Mouse (Mus musculus) G1E (cell line): ENCODE measurements around the gene Radil. TPM values are rescaled to one million over a fixed set of nuclear protein-coding genes. Genes with fewer than 3 reads are reported as not detected.

Source experiments
- ATAC-seq: 2 replicates; pipeline ENCODE4 v1.8.0; 2016; ENCODE audit warnings: mild to moderate bottlenecking; ENCODE audit not compliant: insufficient number of reproducible peaks, poor library complexity, low FRiP score, severe bottlenecking; ENCODE audit errors: extremely low read depth
- DNase-seq: peaks from one replicate; pipeline ENCODE4 v3.0.0; 2012; ENCODE audit warnings: low spot score
- H3K27me3 ChIP-seq: 2 replicates; pipeline ENCODE4 v1.6.1; 2012; ENCODE audit warnings: mild to moderate bottlenecking, low read length, inconsistent platforms; ENCODE audit not compliant: insufficient read depth
- H3K36me3 ChIP-seq: replicated peaks from 2 replicates; pipeline ENCODE3; 2012; ENCODE audit warnings: mild to moderate bottlenecking, inconsistent platforms
- H3K4me1 ChIP-seq: 2 replicates; pipeline ENCODE4 v1.6.1; 2012; ENCODE audit warnings: low read depth, low read length, inconsistent platforms, mixed read lengths; ENCODE audit not compliant: insufficient read depth
- H3K4me3 ChIP-seq: 2 replicates; pipeline ENCODE4 v1.5.1; 2012; ENCODE audit warnings: low read depth, mild to moderate bottlenecking, inconsistent platforms, low read length, moderate library complexity, mixed read lengths
- H3K9me3 ChIP-seq: replicated peaks from 2 replicates; pipeline ENCODE4 v1.6.1; 2012; ENCODE audit warnings: inconsistent platforms
- CTCF ChIP-seq: IDR thresholded peaks from 2 replicates; pipeline ENCODE4 v1.5.1; 2012; ENCODE audit warnings: low read depth, low read length, inconsistent platforms, mixed read lengths
- GATA1 ChIP-seq: IDR thresholded peaks from 2 replicates; pipeline ENCODE4 v1.6.1; 2012; ENCODE audit warnings: borderline replicate concordance, low read length, inconsistent platforms, mixed read lengths
- GATA2 ChIP-seq: IDR thresholded peaks from 2 replicates; pipeline ENCODE4 v1.6.1; 2012; ENCODE audit warnings: low read depth, low read length, inconsistent platforms, borderline replicate concordance
- POLR2AphosphoS5 ChIP-seq: IDR thresholded peaks from 2 replicates; pipeline ENCODE4 v1.6.1; 2012; ENCODE audit warnings: low read depth, low read length, inconsistent platforms; ENCODE audit not compliant: insufficient replicate concordance
- TAL1 ChIP-seq: conservative IDR thresholded peaks from 2 replicates; pipeline ENCODE4 v1.6.1; 2012; ENCODE audit warnings: low read depth, low read length, inconsistent platforms, mixed read lengths
- polyA plus RNA-seq: library from polyadenylated mRNA; stranded (reverse); fragments of >175 nt; gene quantifications from 2 replicates; pipeline ENCODE4 v1.2.3, GENCODE M21; 2012
- total RNA-seq, 2 experiments: library from RNA; stranded (forward) in 1 of 2; stranded (reverse) in 1 of 2; fragments of 200-1000 nt in 1 of 2; fragments of >200 nt in 1 of 2; fragmentation: Nextera tagmentation in 1 of 2; gene quantifications; 2 replicates each; pipeline ENCODE4 v1.2.3; 2014 to 2017

The Radil gene
- total and polyA plus RNA-seq, 3 experiments, result 0.38 TPM; not detected in 2

DNA sequence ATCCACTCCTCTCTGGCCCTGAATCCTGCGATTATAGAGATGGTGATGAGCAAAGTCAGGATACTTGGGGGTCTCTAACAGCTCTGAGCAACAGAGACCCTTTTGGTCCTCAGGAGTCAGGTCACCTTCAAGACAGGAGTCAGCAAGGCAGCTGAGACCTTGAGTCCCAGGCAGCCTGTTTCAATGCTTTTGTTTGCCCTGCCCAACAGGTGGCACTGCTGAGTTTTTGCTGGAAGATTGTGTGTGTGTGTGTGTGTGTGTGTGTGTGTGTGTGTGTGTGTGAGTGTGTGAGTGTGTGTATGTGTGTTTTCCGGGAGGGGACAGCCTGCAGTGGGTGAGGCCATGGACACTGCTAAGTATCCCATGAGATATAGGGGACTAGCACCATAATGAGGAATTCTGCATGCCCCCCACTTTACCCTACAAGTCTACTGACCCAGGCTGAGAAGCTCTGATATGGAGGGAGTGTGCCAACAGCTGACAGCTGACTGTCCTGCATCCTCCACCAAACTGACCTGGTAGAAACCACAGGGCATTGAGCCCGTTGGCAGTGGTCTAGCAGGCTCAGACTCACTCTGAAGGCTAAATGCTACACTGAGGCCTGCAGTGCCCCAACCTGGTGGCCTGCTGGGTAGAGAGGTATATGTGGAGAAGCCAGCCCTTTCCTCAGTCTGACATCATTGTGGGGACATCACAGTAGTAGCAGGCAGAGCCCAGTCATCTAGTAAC is 45.0 kb downstream of the Radil start:
- H3K4me3 ChIP-seq, result no peak overlapping the region
- no peak for TF ChIP-seq GATA2
- TF ChIP-seq CTCF, result no peak
- no peak for TF ChIP-seq GATA1
- TF ChIP-seq TAL1, result no peak
- TF ChIP-seq POLR2AphosphoS5, result no peak
- no peaks in the 10 kb centered on the region for H3K36me3 ChIP-seq
- ATAC-seq (no peak), DNase-seq (no peak)
- H3K9me3 ChIP-seq, result no peaks in the 10 kb centered on the region
- H3K4me1 ChIP-seq, result no peaks in the 10 kb centered on the region
- peaks cover 38% of the 10 kb centered on the region for H3K27me3 ChIP-seq

DNA sequence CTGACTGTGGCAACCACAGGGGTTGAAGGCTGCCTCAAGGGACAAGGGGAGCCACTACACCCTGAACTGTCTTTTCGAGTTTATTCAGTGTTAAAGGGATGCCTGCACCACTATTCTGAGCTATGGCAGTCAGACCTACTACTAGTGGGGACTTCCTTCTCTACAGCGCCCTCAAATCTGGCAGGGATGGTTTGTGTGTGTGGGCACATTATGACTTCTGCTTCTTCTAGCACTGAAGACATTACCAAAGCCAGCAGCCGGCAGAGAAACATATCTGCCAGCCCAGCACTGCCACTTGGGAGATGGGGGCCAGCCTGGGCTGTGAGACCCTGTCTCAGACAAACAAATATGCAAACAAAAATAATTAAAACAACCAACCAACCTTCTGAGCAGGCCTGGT is 46.7 kb downstream of the Radil start:
- Histone ChIP-seq H3K36me3 (no peaks in the 10 kb centered on the region), H3K4me3 (no peak overlapping the region), H3K9me3 (no peaks in the 10 kb centered on the region), H3K4me1 (no peaks in the 10 kb centered on the region), H3K27me3 (peaks cover 39% of the 10 kb centered on the region)
- DNase-seq, result no peak
- no peak for ATAC-seq
- TF ChIP-seq TAL1 (no peak), GATA1 (no peak), POLR2AphosphoS5 (no peak), CTCF (no peak), GATA2 (no peak)

DNA sequence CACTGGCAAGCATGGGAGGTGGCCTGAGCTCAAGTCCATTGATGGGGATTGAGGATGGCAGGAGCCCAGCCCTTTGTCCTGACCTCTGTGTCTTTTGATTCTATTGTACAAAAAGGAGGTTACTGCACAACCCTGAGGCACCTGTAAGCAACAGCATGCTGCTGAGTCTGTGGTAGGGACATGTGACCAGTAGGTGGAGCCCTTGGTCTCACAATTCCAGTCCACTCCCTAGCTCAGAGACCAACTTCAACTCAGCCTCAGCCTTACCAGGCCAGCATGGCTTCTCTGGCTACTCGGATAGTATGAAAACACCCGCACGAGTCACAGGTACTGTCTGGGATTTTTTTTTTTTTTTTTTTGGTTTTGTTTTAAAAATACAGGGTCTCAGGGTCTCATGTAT is 48.5 kb downstream of the Radil start:
- no peaks in the 10 kb centered on the region for H3K9me3 ChIP-seq
- no peak overlapping the region for H3K4me3 ChIP-seq
- ATAC-seq (peak; percentile 42; the same call in 1 of the 2 replicates), DNase-seq (peak; percentile 72)
- H3K36me3 ChIP-seq, result no peaks in the 10 kb centered on the region
- TF ChIP-seq GATA1 (no peak), TAL1 (no peak), CTCF (peak; percentile 38; the same call in 1 of the 2 replicates)
- H3K27me3 ChIP-seq, result peaks cover 39% of the 10 kb centered on the region
- H3K4me1 ChIP-seq, result no peaks in the 10 kb centered on the region

- Histone ChIP-seq H3K4me1 (no peaks in the 10 kb centered on the region), H3K36me3 (no peaks in the 10 kb centered on the region), H3K9me3 (no peaks in the 10 kb centered on the region), H3K27me3 (peaks cover 39% of the 10 kb centered on the region), H3K4me3 (no peak overlapping the region)
- no peak for DNase-seq
- no peak for TF ChIP-seq TAL1
- no peak for TF ChIP-seq CTCF
- TF ChIP-seq GATA1, result no peak
- no peak for TF ChIP-seq GATA2
- no peak for TF ChIP-seq POLR2AphosphoS5
- no peak for ATAC-seq
Measured at GRCm38 (mm10) chr5:142500918-142501317, 50.0 kb downstream of the Radil start.

DNA sequence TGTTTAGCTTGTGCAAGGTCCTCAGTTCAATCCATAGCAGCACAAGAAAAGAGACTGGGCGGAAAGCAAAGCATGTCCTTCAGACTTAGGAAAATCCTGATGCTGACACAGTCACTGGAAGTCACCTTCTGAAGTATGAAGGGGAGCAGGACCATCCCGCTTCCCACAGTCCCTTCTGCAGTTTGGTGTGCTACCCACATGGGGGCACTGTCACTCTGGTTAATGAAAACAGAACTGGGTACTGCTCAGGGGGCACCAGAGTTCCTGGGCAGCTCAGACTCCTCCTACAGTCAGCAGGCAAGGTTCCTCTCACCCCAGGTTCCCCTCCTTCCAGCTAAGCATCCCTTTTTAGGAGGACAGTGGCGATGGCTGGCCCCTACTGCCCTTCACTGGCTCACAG is 51.9 kb downstream of the Radil start:
- H3K9me3 ChIP-seq, result no peaks in the 10 kb centered on the region
- peaks cover 48% of the 10 kb centered on the region for H3K27me3 ChIP-seq
- H3K4me3 ChIP-seq, result no peak overlapping the region
- DNase-seq, result peak; percentile 17
- ATAC-seq, result no peak
- H3K36me3 ChIP-seq, result no peaks in the 10 kb centered on the region
- TF ChIP-seq CTCF (peak; percentile 14; the same call in 1 of the 2 replicates), GATA1 (no peak), POLR2AphosphoS5 (no peak)
- no peaks in the 10 kb centered on the region for H3K4me1 ChIP-seq

GRCm38 (mm10) chr5:142495321-142496096 is 55.4 kb downstream of the Radil start:
- Histone ChIP-seq H3K36me3 (no peaks in the 10 kb centered on the region), H3K4me1 (no peaks in the 10 kb centered on the region), H3K4me3 (no peak overlapping the region; the same call in 1 of the 2 replicates), H3K27me3 (peaks cover 47% of the 10 kb centered on the region), H3K9me3 (no peaks in the 10 kb centered on the region)
- ATAC-seq (no peak), DNase-seq (no peak)
- TF ChIP-seq GATA2 (no peak), CTCF (no peak), GATA1 (no peak), TAL1 (no peak), POLR2AphosphoS5 (no peak)
